In genomic region chr3:145736562-145736961, GRCm38 (mm10) we compare ENCODE assay signal across 22 mouse cellular contexts. TPM values are rescaled to one million over a fixed set of nuclear protein-coding genes. Genes with fewer than 3 reads are reported as not detected.
DNase-seq lines count a peak whose midpoint lies in the region; ATAC-seq and TF ChIP-seq lines count a peak whose summit lies in the region.
"Had no signal": no experiment of that assay in that cellular context is flagged by ENCODE, and none has a peak within 500 bp of the region (broad histone marks: within the 10 kb centered on the region; RNA-seq: fewer than 3 reads in every experiment).

No protein-coding gene starts in this region.

- no peak for TF ChIP-seq POLR2A in liver, adult 2 months (IDR thresholded peaks at IDR 0.05; ENCODE audit: extremely low read depth, insufficient read depth, low read length)

- H3K9me3 ChIP-seq in liver, postnatal 0 days (ENCODE audit: low read length), result no peaks in the 10 kb centered on the region
- no peaks in the 10 kb centered on the region for H3K9me3 ChIP-seq in lung, postnatal 0 days (ENCODE audit: low read length)

- no peaks in the 10 kb centered on the region for H3K79me2 ChIP-seq in liver, adult 2 months (ENCODE audit: control insufficient read depth, insufficient read depth, low read length)

- H3K9ac ChIP-seq in liver, adult 2 months (ENCODE audit: low read depth, low read length), result no peak overlapping the region
- H3K9ac ChIP-seq in liver, postnatal 0 days (replicated peaks), result no peak overlapping the region
- no peak overlapping the region for H3K9ac ChIP-seq in lung, postnatal 0 days (replicated peaks; ENCODE audit: low read depth)

- H3K27ac ChIP-seq in liver, adult 2 months (replicated peaks; ENCODE audit: insufficient read depth, low read depth, low read length), result no peak overlapping the region
- no peak overlapping the region for H3K27ac ChIP-seq in liver, postnatal 0 days (ENCODE audit: low read depth)
- H3K27ac ChIP-seq in lung, postnatal 0 days (ENCODE audit: low read length), result no peak overlapping the region

- H3K36me3 ChIP-seq in liver, adult 2 months (ENCODE audit: control insufficient read depth, insufficient read depth, low read length), result no peaks in the 10 kb centered on the region
- H3K36me3 ChIP-seq in liver, postnatal 0 days (replicated peaks; ENCODE audit: insufficient read depth, low read length), result no peaks in the 10 kb centered on the region
- H3K36me3 ChIP-seq in lung, postnatal 0 days (ENCODE audit: insufficient read depth, low read length), result no peaks in the 10 kb centered on the region
- H3K36me3 ChIP-seq: G1E had no signal

- 76% methylated on average over 5 of the region's 5 CpGs for WGBS in liver, adult 2 months
- 70% methylated on average over 5 of the region's 5 CpGs for WGBS in liver, postnatal 0 days (ENCODE audit: insufficient replicate concordance)
- 69% methylated on average over 5 of the region's 5 CpGs for WGBS in lung, postnatal 0 days

- DNase-seq in liver, adult 2 months (ENCODE audit: extremely low read depth, low read depth, low spot score), result peak; percentile 40
- no peak for DNase-seq in liver, postnatal 0 days
- peak; percentile 50 for DNase-seq in lung, postnatal 0 days (ENCODE audit: low spot score)
- DNase-seq in lung, postnatal 25 days (ENCODE audit: low spot score), result no peak
- DNase-seq in forelimb bud, embryonic 11.5 days (ENCODE audit: low read depth, low spot score), result peak; percentile 19
- no peak for DNase-seq in ovary, postnatal 14 days (ENCODE audit: low spot score)
- DNase-seq: adrenal gland, adult 2 months; adrenal gland, adult 8-10 months; adrenal gland, postnatal 10 days; adrenal gland, postnatal 14 days; adrenal gland, postnatal 25 days; adrenal gland, postnatal 36 days; B cell, adult 2 months; cerebellum, adult 11 months; cerebellum, adult 11-12 months; cerebellum, adult 18-20 months had no signal

- no peak for TF ChIP-seq EP300 in liver, postnatal 0 days (IDR thresholded peaks at IDR 0.05; ENCODE audit: low read depth)
- no peak for TF ChIP-seq EP300 in lung, postnatal 0 days (IDR thresholded peaks at IDR 0.05)

- H3K4me1 ChIP-seq in liver, adult 2 months (ENCODE audit: control insufficient read depth, insufficient read depth, low read length), result 0 out of 2 replicates have a peak, but pooled peaks cover 1% of the 10 kb centered on the region
- H3K4me1 ChIP-seq in liver, postnatal 0 days (ENCODE audit: insufficient read depth), result no peaks in the 10 kb centered on the region
- no peaks in the 10 kb centered on the region for H3K4me1 ChIP-seq in lung, postnatal 0 days (ENCODE audit: insufficient read depth, low read depth, low read length)

- no peak overlapping the region for H3K4me2 ChIP-seq in liver, postnatal 0 days (ENCODE audit: low read depth, low read length)
- H3K4me2 ChIP-seq in lung, postnatal 0 days (replicated peaks; ENCODE audit: low read depth, low read length), result no peak overlapping the region

- TF ChIP-seq CTCF in liver, adult 2 months (IDR thresholded peaks at IDR 0.05; ENCODE audit: low read depth, low read length), result no peak
- no peak for TF ChIP-seq CTCF in liver, postnatal 0 days (IDR thresholded peaks at IDR 0.05; ENCODE audit: low read depth)
- no peak for TF ChIP-seq CTCF in lung, postnatal 0 days (IDR thresholded peaks at IDR 0.05)

- no peak overlapping the region for H3K4me3 ChIP-seq in liver, adult 2 months (ENCODE audit: insufficient read depth, low read depth, low read length)
- H3K4me3 ChIP-seq in liver, postnatal 0 days (ENCODE audit: low read depth, low read length), result no peak overlapping the region
- no peak overlapping the region for H3K4me3 ChIP-seq in lung, postnatal 0 days (ENCODE audit: low read depth, low read length)

- no peak for ATAC-seq in liver, postnatal 0 days
- ATAC-seq in lung, postnatal 0 days, result peak; percentile 64
- ATAC-seq: activated CD4-positive, CD25-positive, alpha-beta regulatory T cell, adult 4 months; CD4-positive, CD25-positive, alpha-beta regulatory T cell, adult 4 months; Patski had no signal

- no peaks in the 10 kb centered on the region for H3K27me3 ChIP-seq in liver, adult 2 months (ENCODE audit: control insufficient read depth, insufficient read depth, low read length)
- no peaks in the 10 kb centered on the region for H3K27me3 ChIP-seq in liver, postnatal 0 days (ENCODE audit: insufficient read depth, low read length)
- H3K27me3 ChIP-seq in lung, postnatal 0 days (replicated peaks; ENCODE audit: insufficient read depth, low read length), result no peaks in the 10 kb centered on the region
- H3K27me3 ChIP-seq: CH12.LX, Patski had no signal

RNA-seq across cellular contexts. Expression of gene Ddah1, which starts 21.9 kb away (rescaled TPM):
- total RNA-seq in liver, adult 2 months (2014; rRNA removed), result 43.1 and 50.7 TPM in 2 replicates
- polyA plus RNA-seq in liver, adult 2 months (2012; rRNA removed), result 80.8 and 86.1 TPM in 2 replicates
- polyA plus RNA-seq in liver, postnatal 0 days (2015; fragmentation: Nextera tagmentation; extraction: Ambion mirVana), result 45.1 and 60.8 TPM in 2 replicates
- 20.2 and 20.7 TPM in 2 replicates for polyA plus RNA-seq in lung, postnatal 0 days (2015; fragmentation: Nextera tagmentation; extraction: Ambion mirVana)
- total RNA-seq: CH12.LX, MEL had no signal
- polyA plus RNA-seq: activated CD4-positive, CD25-positive, alpha-beta regulatory T cell, adult 4 months; G1E had no signal

Comparison
In these comparisons a context has a peak if more than half of its experiments do, and no peak if none do; other contexts are left out.
1. DNase-seq: peak in liver, adult 2 months (single experiment), lung, postnatal 0 days (single experiment) and forelimb bud, embryonic 11.5 days (single experiment); none in liver, postnatal 0 days (single experiment), lung, postnatal 25 days (single experiment) and ovary, postnatal 14 days (single experiment).